Mouse (Mus musculus): Measurements from ENCODE around the gene Ncor2. TPM values are rescaled to one million over a fixed set of nuclear protein-coding genes. Genes with fewer than 3 reads are reported as not detected.
A peak's percentile ranks its signal among the peaks of the same experiment; 100 is the strongest.

The Ncor2 gene
- polyA plus RNA-seq (2015; fragmentation: Nextera tagmentation; extraction: Ambion mirVana) = 11.1 and 12.1 TPM in 2 replicates

DNA sequence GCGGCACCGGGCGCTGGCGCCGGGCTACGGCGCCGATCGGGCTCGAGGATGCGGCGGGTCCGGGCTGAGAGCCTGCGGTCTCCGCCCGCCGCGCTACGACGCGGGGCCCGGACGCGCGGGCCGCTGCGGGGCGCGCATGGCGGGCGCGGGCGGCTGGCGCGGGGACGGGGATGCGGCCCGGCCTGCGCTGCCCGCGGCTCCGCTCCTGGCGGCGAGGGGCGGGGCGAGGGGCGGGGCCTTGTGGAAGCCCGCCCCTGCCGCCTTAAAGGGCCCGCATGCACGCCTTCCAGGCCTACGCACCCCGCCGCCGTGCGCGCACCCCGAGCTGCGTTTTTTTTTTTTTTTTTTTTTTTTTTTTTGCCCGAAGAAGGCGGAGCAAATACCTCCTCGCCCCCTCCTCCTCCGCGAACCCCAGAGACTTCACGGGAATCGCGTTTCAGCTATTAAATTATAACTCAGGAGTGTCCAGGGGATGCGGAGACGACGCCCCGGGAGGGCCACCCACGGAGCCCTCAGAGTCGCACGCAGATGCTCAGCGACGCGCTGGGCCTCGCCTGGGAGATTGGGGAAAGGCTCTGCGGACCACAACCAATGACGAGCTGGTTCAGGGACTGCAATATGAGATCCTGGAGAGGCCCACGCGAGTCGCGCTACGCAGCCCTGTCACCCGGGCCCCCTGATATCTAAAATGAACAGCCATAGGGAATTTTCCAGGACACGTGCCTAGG, at the start of gene Ncor2:
Gene Ncor2 (minus strand): TSS at position 213 of the 728 bp plus-strand sequence.
- peak; percentile 63 for TF ChIP-seq EP300 (optimal IDR thresholded peaks at IDR 0.05)
- TF ChIP-seq CTCF (IDR thresholded peaks at IDR 0.05; ENCODE audit: low read depth) = no peak
- Histone ChIP-seq H3K27me3 (ENCODE audit: control insufficient read depth, insufficient read depth, low read length) (no peaks in the 10 kb centered on the region), H3K27ac (replicated peaks) (peak within 1 kb of the TSS; percentile 97), H3K9me3 (ENCODE audit: control insufficient read depth, low read length) (no peaks in the 10 kb centered on the region), H3K4me3 (ENCODE audit: low read depth, low read length) (peak within 1 kb of the TSS; percentile 82), H3K4me2 (replicated peaks; ENCODE audit: low read depth) (peak within 1 kb of the TSS; percentile 93), H3K36me3 (ENCODE audit: control insufficient read depth, insufficient read depth, low read length) (no peaks in the 10 kb centered on the region), H3K9ac (ENCODE audit: low read length) (peak within 1 kb of the TSS; percentile 93), H3K4me1 (replicated peaks; ENCODE audit: control insufficient read depth, insufficient read depth) (peaks cover 7% of the 10 kb centered on the region; the same call in 1 of the 2 replicates)
- under 1% methylated on average over 70 of the region's 87 CpGs for WGBS
- peak; percentile 85 for ATAC-seq (ENCODE audit: low FRiP score, low TSS enrichment)
- peak; percentile 88 for DNase-seq (ENCODE audit: low spot score)

GRCm38 (mm10) chr5:125227699-125228098, 48.7 kb upstream of the Ncor2 start:
- Histone ChIP-seq H3K4me2 (replicated peaks; ENCODE audit: low read depth) (no peak overlapping the region), H3K27me3 (ENCODE audit: control insufficient read depth, insufficient read depth, low read length) (no peaks in the 10 kb centered on the region), H3K4me1 (replicated peaks; ENCODE audit: control insufficient read depth, insufficient read depth) (no peaks in the 10 kb centered on the region), H3K9ac (ENCODE audit: low read length) (no peak overlapping the region), H3K9me3 (ENCODE audit: control insufficient read depth, low read length) (no peaks in the 10 kb centered on the region), H3K36me3 (ENCODE audit: control insufficient read depth, insufficient read depth, low read length) (no peaks in the 10 kb centered on the region), H3K27ac (replicated peaks) (no peak overlapping the region), H3K4me3 (ENCODE audit: low read depth, low read length) (no peak overlapping the region)
- DNase-seq (ENCODE audit: low spot score) = no peak
- no peak for TF ChIP-seq EP300 (optimal IDR thresholded peaks at IDR 0.05)
- peak; percentile 38 for TF ChIP-seq CTCF (IDR thresholded peaks at IDR 0.05; ENCODE audit: low read depth)
- WGBS = 97% methylated on average over 4 of the region's 4 CpGs
- ATAC-seq (ENCODE audit: low FRiP score, low TSS enrichment) = no peak

DNA sequence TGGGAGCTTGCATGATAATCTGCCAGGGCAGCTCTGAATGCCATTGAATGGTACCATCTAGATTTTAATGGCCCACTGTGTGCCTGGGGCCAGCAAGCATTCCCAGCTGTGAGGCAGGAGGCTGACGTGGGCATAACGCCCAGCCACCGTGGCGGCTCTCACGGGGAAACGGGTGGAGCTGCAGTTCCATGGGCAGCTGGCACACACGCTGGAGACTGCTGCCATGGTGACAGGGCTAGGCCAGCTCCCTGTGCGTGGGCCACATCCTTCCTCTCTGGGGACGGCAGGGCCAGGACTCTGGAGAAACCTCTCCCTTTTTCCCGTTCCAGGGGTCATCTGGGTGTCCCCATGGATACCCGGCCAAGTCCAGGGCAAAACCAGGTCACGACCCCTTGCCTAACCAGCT, 47.2 kb upstream of the Ncor2 start:
- Histone ChIP-seq H3K9me3 (ENCODE audit: control insufficient read depth, low read length) (no peaks in the 10 kb centered on the region), H3K27me3 (ENCODE audit: control insufficient read depth, insufficient read depth, low read length) (no peaks in the 10 kb centered on the region), H3K27ac (replicated peaks) (no peak overlapping the region), H3K4me3 (ENCODE audit: low read depth, low read length) (no peak overlapping the region), H3K4me2 (replicated peaks; ENCODE audit: low read depth) (no peak overlapping the region), H3K4me1 (replicated peaks; ENCODE audit: control insufficient read depth, insufficient read depth) (no peaks in the 10 kb centered on the region), H3K36me3 (ENCODE audit: control insufficient read depth, insufficient read depth, low read length) (no peaks in the 10 kb centered on the region), H3K9ac (ENCODE audit: low read length) (no peak overlapping the region)
- TF ChIP-seq EP300 (optimal IDR thresholded peaks at IDR 0.05) = no peak
- no peak for TF ChIP-seq CTCF (IDR thresholded peaks at IDR 0.05; ENCODE audit: low read depth)
- ATAC-seq (ENCODE audit: low FRiP score, low TSS enrichment) (no peak; the same call in 1 of the 2 replicates), DNase-seq (ENCODE audit: low spot score) (peak; percentile 37)
- 51% methylated on average over 12 of the region's 12 CpGs for WGBS

- H3K27me3 ChIP-seq (ENCODE audit: control insufficient read depth, insufficient read depth, low read length) = no peaks in the 10 kb centered on the region
- no peak overlapping the region for H3K4me3 ChIP-seq (ENCODE audit: low read depth, low read length)
- H3K9me3 ChIP-seq (ENCODE audit: control insufficient read depth, low read length) = no peaks in the 10 kb centered on the region
- 54% methylated on average over 3 of the region's 3 CpGs for WGBS
- no peak for TF ChIP-seq CTCF (IDR thresholded peaks at IDR 0.05; ENCODE audit: low read depth)
- TF ChIP-seq EP300 (optimal IDR thresholded peaks at IDR 0.05) = no peak
- no peak overlapping the region for H3K27ac ChIP-seq (replicated peaks)
- ATAC-seq (ENCODE audit: low FRiP score, low TSS enrichment) = no peak
- H3K4me2 ChIP-seq (replicated peaks; ENCODE audit: low read depth) = no peak overlapping the region
- no peak for DNase-seq (ENCODE audit: low spot score)
- H3K4me1 ChIP-seq (replicated peaks; ENCODE audit: control insufficient read depth, insufficient read depth) = no peaks in the 10 kb centered on the region
- no peak overlapping the region for H3K9ac ChIP-seq (ENCODE audit: low read length)
- H3K36me3 ChIP-seq (ENCODE audit: control insufficient read depth, insufficient read depth, low read length) = no peaks in the 10 kb centered on the region
Observed at GRCm38 (mm10) chr5:125224925-125225324, 45.9 kb upstream of the Ncor2 start.

DNA sequence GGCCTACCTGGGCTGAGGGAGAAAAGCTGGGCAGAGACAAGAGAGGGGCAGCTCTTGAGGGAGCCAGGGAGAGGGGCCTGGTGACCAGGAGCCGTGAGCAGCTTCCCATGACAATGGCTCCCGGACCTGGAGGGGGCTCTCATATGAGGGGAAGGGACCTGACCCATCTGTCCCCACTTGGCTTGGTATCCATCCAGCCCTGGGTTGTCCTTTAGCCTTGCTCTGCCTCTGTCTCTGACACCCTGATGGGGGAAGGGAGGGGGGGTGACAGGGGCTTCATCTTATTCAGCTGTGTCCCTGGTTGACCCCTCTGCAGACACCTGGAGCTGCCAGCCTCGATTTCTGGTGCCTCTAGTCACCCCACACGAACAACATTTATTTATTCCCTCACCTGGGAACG, 44.9 kb upstream of the Ncor2 start:
- Histone ChIP-seq H3K27ac (replicated peaks) (no peak overlapping the region), H3K27me3 (ENCODE audit: control insufficient read depth, insufficient read depth, low read length) (no peaks in the 10 kb centered on the region), H3K36me3 (ENCODE audit: control insufficient read depth, insufficient read depth, low read length) (no peaks in the 10 kb centered on the region), H3K9me3 (ENCODE audit: control insufficient read depth, low read length) (no peaks in the 10 kb centered on the region), H3K4me3 (ENCODE audit: low read depth, low read length) (no peak overlapping the region), H3K9ac (ENCODE audit: low read length) (no peak overlapping the region), H3K4me2 (replicated peaks; ENCODE audit: low read depth) (no peak overlapping the region), H3K4me1 (replicated peaks; ENCODE audit: control insufficient read depth, insufficient read depth) (no peaks in the 10 kb centered on the region)
- WGBS = 65% methylated on average over 5 of the region's 5 CpGs
- DNase-seq (ENCODE audit: low spot score) = no peak
- ATAC-seq (ENCODE audit: low FRiP score, low TSS enrichment) = no peak
- TF ChIP-seq CTCF (IDR thresholded peaks at IDR 0.05; ENCODE audit: low read depth) (no peak), EP300 (optimal IDR thresholded peaks at IDR 0.05) (no peak)

DNA sequence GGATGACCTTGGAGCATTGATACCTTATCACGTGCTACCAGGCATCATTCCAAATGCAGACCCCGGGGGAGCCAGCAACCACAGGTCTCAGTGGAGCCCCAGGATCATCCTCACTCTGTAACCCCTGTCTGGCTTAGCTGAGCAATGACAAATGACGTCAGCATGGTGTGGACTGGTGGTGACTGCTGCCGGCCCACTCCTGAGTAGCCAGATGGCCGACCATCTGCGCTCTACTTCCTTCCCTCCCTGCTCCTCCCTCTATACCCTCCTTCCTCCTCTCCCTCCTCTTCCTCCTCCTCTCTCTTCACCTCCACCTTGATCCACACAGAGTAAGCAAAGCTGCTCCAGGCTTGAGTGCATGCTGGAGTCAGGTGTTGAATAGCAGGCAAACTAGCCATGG, 43.7 kb upstream of the Ncor2 start:
- H3K36me3 ChIP-seq (ENCODE audit: control insufficient read depth, insufficient read depth, low read length) = no peaks in the 10 kb centered on the region
- no peak overlapping the region for H3K9ac ChIP-seq (ENCODE audit: low read length)
- H3K27me3 ChIP-seq (ENCODE audit: control insufficient read depth, insufficient read depth, low read length) = no peaks in the 10 kb centered on the region
- no peaks in the 10 kb centered on the region for H3K9me3 ChIP-seq (ENCODE audit: control insufficient read depth, low read length)
- H3K4me2 ChIP-seq (replicated peaks; ENCODE audit: low read depth) = no peak overlapping the region
- TF ChIP-seq CTCF (IDR thresholded peaks at IDR 0.05; ENCODE audit: low read depth) = no peak
- no peak overlapping the region for H3K27ac ChIP-seq (replicated peaks)
- H3K4me3 ChIP-seq (ENCODE audit: low read depth, low read length) = no peak overlapping the region
- WGBS = 55% methylated on average over 6 of the region's 6 CpGs
- no peaks in the 10 kb centered on the region for H3K4me1 ChIP-seq (replicated peaks; ENCODE audit: control insufficient read depth, insufficient read depth)
- ATAC-seq (ENCODE audit: low FRiP score, low TSS enrichment) = no peak
- DNase-seq (ENCODE audit: low spot score) = no peak
